Mouse (Mus musculus) heart, postnatal 0 days (tissue): ENCODE results near the gene Ahnak. TPM values are rescaled to one million over a fixed set of nuclear protein-coding genes. Genes with fewer than 3 reads are reported as not detected.
A peak's percentile ranks its signal among the peaks of the same experiment; 100 is the strongest.

ENCODE experiments used
- ATAC-seq: fragments of 200-750 bp; cut with Nextera tagmentation; 2 replicates; pipeline ENCODE4 v1.8.0; 2017; ENCODE audit warnings: low read depth, moderate number of reproducible peaks, moderate library complexity; ENCODE audit not compliant: insufficient read depth
- DNase-seq: peaks from one replicate; pipeline ENCODE4 v3.0.0-alpha.2; 2016; ENCODE audit warnings: low spot score
- H3K27ac ChIP-seq: fragments of 300-500 bp; sonication (generic); 2 replicates; pipeline ENCODE4 v1.5.1; 2014; ENCODE audit warnings: low read depth, mild to moderate bottlenecking
- H3K27me3 ChIP-seq: fragments of 300-500 bp; sonication (generic); 2 replicates; pipeline ENCODE4 v1.6.1; 2014; ENCODE audit warnings: low read length, mixed read lengths; ENCODE audit not compliant: control insufficient read depth, insufficient read depth
- H3K36me3 ChIP-seq: fragments of 300-500 bp; sonication (generic); replicated peaks from 2 replicates; pipeline ENCODE4 v1.6.1; 2014; ENCODE audit warnings: low read length, mixed read lengths; ENCODE audit not compliant: control insufficient read depth, insufficient read depth
- H3K4me1 ChIP-seq: fragments of 300-500 bp; sonication (generic); 2 replicates; pipeline ENCODE4 v1.6.1; 2014; ENCODE audit warnings: antibody characterized with exemption; ENCODE audit not compliant: control insufficient read depth, insufficient read depth
- H3K4me2 ChIP-seq: fragments of 300-500 bp; sonication (generic); 2 replicates; pipeline ENCODE4 v1.6.1; 2014; ENCODE audit warnings: low read depth, mild to moderate bottlenecking, low read length, moderate library complexity
- H3K4me3 ChIP-seq: fragments of 300-500 bp; sonication (generic); 2 replicates; pipeline ENCODE4 v1.5.1; 2014; ENCODE audit warnings: low read depth, low read length
- H3K9ac ChIP-seq: fragments of 300-500 bp; sonication (generic); replicated peaks from 2 replicates; pipeline ENCODE4 v1.6.1; 2014; ENCODE audit warnings: low read depth, low read length, mixed read lengths
- H3K9me3 ChIP-seq: fragments of 300-500 bp; sonication (generic); replicated peaks from 2 replicates; pipeline ENCODE4 v1.6.1; 2016; ENCODE audit warnings: low read length; ENCODE audit not compliant: control insufficient read depth
- CTCF ChIP-seq: IDR thresholded peaks from 2 replicates; pipeline ENCODE4 v1.5.1; 2016; ENCODE audit warnings: antibody characterized with exemption, control low read depth, low read depth
- EP300 ChIP-seq: IDR thresholded peaks from 2 replicates; pipeline ENCODE4 v1.6.1; 2016; ENCODE audit warnings: antibody characterized with exemption, low read depth
- WGBS: fragments of 180-500 bp; shearing (Covaris S2); extraction: QIAGEN DNeasy Blood & Tissue Kit; methylation state at CpG from one replicate; pipeline ENCODE4 v1.1.7; 2014; 5-methylcytosine and 5-hydroxymethylcytosine counted together
- polyA plus RNA-seq: library from polyadenylated mRNA; unstranded; fragments of >200 nt; fragmentation: Nextera tagmentation; extraction: Ambion mirVana; gene quantifications from 2 replicates; pipeline ENCODE4 v1.2.1, GENCODE M21; 2015
- total RNA-seq: library from RNA; depleted of rRNA; stranded (reverse); fragments of >200 nt; gene quantifications from 2 replicates; pipeline ENCODE4 v1.2.3, GENCODE M21; 2014; ENCODE audit warnings: low replicate concordance

Ahnak gene
- total and polyA plus RNA-seq, 2 experiments from 2014 or later = 56.8 to 122 TPM

DNA sequence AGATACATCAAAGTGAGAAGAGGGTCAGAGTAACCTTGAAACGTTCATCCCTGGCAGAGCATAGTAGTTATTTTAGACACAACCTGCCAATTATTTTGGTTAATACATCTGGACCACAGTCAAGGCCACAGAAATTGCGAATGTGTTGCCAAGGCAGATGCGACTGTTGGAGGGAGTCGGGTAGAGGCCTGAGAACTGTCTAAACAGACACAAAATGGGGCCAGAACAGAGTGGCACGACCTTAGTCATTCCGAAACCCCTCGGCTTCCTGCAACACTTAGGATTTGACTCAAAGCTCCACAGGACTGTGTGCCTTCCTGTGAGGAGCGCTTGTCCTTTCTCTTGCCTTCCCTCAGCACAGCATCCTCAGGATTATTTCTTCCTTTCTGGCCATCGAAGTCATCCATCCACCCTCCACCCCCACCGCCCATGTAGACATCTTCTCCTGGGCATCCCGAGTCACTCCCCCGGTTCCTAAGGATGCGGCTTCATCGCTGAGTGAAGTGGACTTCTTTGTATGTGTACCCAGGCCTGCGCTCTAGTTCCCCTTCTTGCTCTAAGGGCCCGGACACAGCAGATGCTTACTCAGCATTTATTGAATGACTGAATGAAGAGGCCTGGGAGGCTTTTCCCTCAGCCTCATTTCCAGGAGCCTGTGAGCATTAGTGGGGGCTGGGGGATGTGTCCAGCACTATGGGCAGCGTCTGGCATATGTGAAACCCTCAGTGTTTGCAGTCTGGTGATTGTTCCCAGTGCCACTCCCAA is 111.4 kb downstream of the Ahnak start:
- H3K9me3 ChIP-seq = no peaks in the 10 kb centered on the region
- no peaks in the 10 kb centered on the region for H3K27me3 ChIP-seq
- no peaks in the 10 kb centered on the region for H3K36me3 ChIP-seq
- no peak for ATAC-seq
- WGBS = 77% methylated on average over 17 of the region's 17 CpGs
- TF ChIP-seq CTCF (no peak), EP300 (no peak)
- H3K27ac ChIP-seq = no peak overlapping the region
- H3K4me3 ChIP-seq = no peak overlapping the region
- no peaks in the 10 kb centered on the region for H3K4me1 ChIP-seq
- H3K9ac ChIP-seq = no peak overlapping the region
- H3K4me2 ChIP-seq = no peak overlapping the region
- no peak for DNase-seq

DNA sequence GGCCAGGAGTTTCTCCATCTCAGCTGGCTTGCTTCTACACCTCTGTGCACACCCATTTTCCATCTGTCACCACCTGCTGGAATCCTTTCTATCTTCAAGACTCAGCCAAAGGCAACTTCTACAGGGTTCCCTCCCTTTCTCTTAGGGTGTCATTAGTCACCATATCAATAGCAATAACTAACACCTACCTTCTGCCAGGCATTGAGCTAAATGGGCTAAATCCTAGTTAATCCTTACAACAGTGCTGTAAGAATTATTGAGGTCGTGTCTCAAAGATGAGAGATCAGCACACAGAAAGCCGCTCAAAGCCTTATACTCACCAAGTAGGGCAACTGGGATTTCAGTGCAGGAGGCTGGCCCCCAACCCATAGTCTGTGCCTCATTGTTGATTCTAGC is 112.0 kb downstream of the Ahnak start:
- 75% methylated on average over 2 of the region's 2 CpGs for WGBS
- no peak for DNase-seq
- H3K9me3 ChIP-seq = no peaks in the 10 kb centered on the region
- no peak overlapping the region for H3K4me3 ChIP-seq
- H3K4me1 ChIP-seq = 0 out of 2 replicates have a peak, but pooled peaks cover under 1% of the 10 kb centered on the region
- H3K27me3 ChIP-seq = no peaks in the 10 kb centered on the region
- ATAC-seq = no peak
- no peak overlapping the region for H3K4me2 ChIP-seq
- no peak overlapping the region for H3K27ac ChIP-seq
- TF ChIP-seq CTCF = no peak
- TF ChIP-seq EP300 = no peak
- no peaks in the 10 kb centered on the region for H3K36me3 ChIP-seq
- no peak overlapping the region for H3K9ac ChIP-seq

DNA sequence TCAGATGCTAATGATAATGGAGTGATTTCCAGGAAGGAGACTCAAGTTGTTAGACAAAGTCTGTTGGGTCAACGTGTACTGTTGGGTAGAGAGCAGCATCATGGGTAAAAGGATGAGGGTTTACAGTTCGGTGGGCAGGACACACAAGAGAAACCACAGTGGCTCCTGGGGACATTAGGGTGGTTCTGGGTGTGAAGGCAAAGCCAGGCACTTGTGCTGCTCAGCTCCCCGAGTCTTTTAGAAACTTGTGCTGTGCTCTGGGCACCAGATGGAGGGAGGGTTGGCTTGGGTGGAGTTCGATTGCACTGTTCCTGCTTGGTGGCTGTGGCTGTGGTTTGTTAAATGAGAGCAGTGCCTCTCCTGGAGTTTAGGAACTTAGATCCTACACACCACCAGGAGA is 114.9 kb downstream of the Ahnak start:
- no peak overlapping the region for H3K9ac ChIP-seq
- TF ChIP-seq CTCF (no peak), EP300 (no peak)
- 76% methylated on average over 4 of the region's 4 CpGs for WGBS
- no peaks in the 10 kb centered on the region for H3K27me3 ChIP-seq
- no peak overlapping the region for H3K4me2 ChIP-seq
- peaks cover 11% of the 10 kb centered on the region; the same call in 1 of the 2 replicates for H3K4me1 ChIP-seq
- ATAC-seq (no peak), DNase-seq (no peak)
- H3K27ac ChIP-seq = no peak overlapping the region
- H3K9me3 ChIP-seq = no peaks in the 10 kb centered on the region
- H3K36me3 ChIP-seq = no peaks in the 10 kb centered on the region
- no peak overlapping the region for H3K4me3 ChIP-seq

- TF ChIP-seq EP300 = no peak
- TF ChIP-seq CTCF = no peak
- DNase-seq (no peak), ATAC-seq (no peak)
- WGBS = 65% methylated on average over 3 of the region's 3 CpGs
- no peak overlapping the region for H3K9ac ChIP-seq
- H3K4me1 ChIP-seq = peaks cover 11% of the 10 kb centered on the region; the same call in 1 of the 2 replicates
- no peak overlapping the region for H3K4me3 ChIP-seq
- H3K4me2 ChIP-seq = no peak overlapping the region
- H3K9me3 ChIP-seq = no peaks in the 10 kb centered on the region
- no peaks in the 10 kb centered on the region for H3K27me3 ChIP-seq
- H3K27ac ChIP-seq = no peak overlapping the region
- H3K36me3 ChIP-seq = no peaks in the 10 kb centered on the region
These were observed 116.1 kb downstream of the Ahnak start for GRCm38 (mm10) chr19:9105101-9105685.

DNA sequence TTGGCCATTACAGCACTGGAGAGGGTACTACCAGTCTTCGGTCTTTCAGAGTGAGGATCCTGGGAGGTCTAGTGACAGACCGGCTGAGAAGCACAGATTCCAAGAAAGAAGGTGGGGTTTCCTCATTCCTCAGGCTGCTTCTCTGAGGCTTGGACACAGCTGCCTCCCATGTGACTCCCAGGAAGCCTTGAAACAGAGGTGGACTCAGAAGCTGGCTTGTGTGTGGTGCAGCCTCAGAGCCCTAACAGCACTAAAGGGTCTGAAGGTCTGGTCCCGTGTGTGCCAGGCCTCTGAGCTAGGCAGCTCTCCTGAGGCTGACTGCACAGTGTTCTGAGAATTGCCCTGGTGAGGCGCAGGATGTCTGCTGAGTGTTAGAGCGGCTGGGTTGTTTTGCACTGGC is 117.0 kb downstream of the Ahnak start:
- peak; percentile 36 for DNase-seq
- Histone ChIP-seq H3K9me3 (no peaks in the 10 kb centered on the region), H3K27ac (peak overlapping the region; percentile 13; the same call in 1 of the 2 replicates), H3K9ac (no peak overlapping the region), H3K4me1 (peaks cover 11% of the 10 kb centered on the region; the same call in 1 of the 2 replicates), H3K27me3 (no peaks in the 10 kb centered on the region), H3K4me2 (no peak overlapping the region), H3K4me3 (no peak overlapping the region), H3K36me3 (no peaks in the 10 kb centered on the region)
- whole genome bisulfite sequencing = 56% methylated on average over 5 of the region's 5 CpGs
- TF ChIP-seq EP300 = no peak
- TF ChIP-seq CTCF = no peak
- peak; percentile 16; the same call in 1 of the 2 replicates for ATAC-seq
